Mouse (Mus musculus) midbrain, embryonic 15.5 days (tissue): ENCODE measurements at regions not wholly inside any gene's neighbourhood (a gene's known extent, or its start where the extent isn't known, plus 50 kb on each side); places are given as distances from the start of the nearest gene placed in this dataset.

Experiments
- ATAC-seq: fragments of 200-750 bp; cut with Nextera tagmentation; replicated peaks from 2 replicates; pipeline ENCODE4 v1.8.0; 2017; ENCODE audit warnings: moderate TSS enrichment
- H3K27ac ChIP-seq: fragments of 300-500 bp; sonication (generic); 2 replicates; pipeline ENCODE4 v1.5.1; 2015; ENCODE audit warnings: mild to moderate bottlenecking, inconsistent platforms
- H3K27me3 ChIP-seq: fragments of 300-500 bp; sonication (generic); replicated peaks from 2 replicates; pipeline ENCODE4 v1.6.1; 2015; ENCODE audit warnings: inconsistent platforms
- H3K36me3 ChIP-seq: fragments of 300-500 bp; sonication (generic); replicated peaks from 2 replicates; pipeline ENCODE4 v1.6.1; 2015; ENCODE audit warnings: inconsistent platforms
- H3K4me1 ChIP-seq: fragments of 300-500 bp; sonication (generic); 2 replicates; pipeline ENCODE4 v1.6.1; 2015; ENCODE audit warnings: inconsistent platforms
- H3K4me2 ChIP-seq: fragments of 300-500 bp; sonication (generic); 2 replicates; pipeline ENCODE4 v1.6.1; 2015; ENCODE audit warnings: inconsistent platforms, mild to moderate bottlenecking, moderate library complexity
- H3K4me3 ChIP-seq: fragments of 300-500 bp; sonication (generic); 2 replicates; pipeline ENCODE4 v1.5.1; 2015; ENCODE audit warnings: mild to moderate bottlenecking, inconsistent platforms
- H3K9ac ChIP-seq: fragments of 300-500 bp; sonication (generic); 2 replicates; pipeline ENCODE4 v1.6.1; 2015; ENCODE audit warnings: mild to moderate bottlenecking, inconsistent platforms
- H3K9me3 ChIP-seq: fragments of 300-500 bp; sonication (generic); 2 replicates; pipeline ENCODE4 v1.6.1; 2016; ENCODE audit warnings: inconsistent platforms
- WGBS: fragments of 180-500 bp; shearing (Covaris S2); methylation state at CpG from one replicate; pipeline ENCODE4 v1.1.7; 2015; ENCODE audit warnings: mixed read lengths; 5-methylcytosine and 5-hydroxymethylcytosine counted together

GRCm38 (mm10) chr3:42661956-42662355, 919.5 kb downstream of the D3Ertd751e start:
- Histone ChIP-seq H3K4me2 (no peak overlapping the region), H3K4me1 (no peaks in the 10 kb centered on the region), H3K9ac (no peak overlapping the region), H3K27me3 (no peaks in the 10 kb centered on the region), H3K4me3 (no peak overlapping the region), H3K9me3 (no peaks in the 10 kb centered on the region), H3K36me3 (no peaks in the 10 kb centered on the region), H3K27ac (no peak overlapping the region)
- no peak for ATAC-seq
- 88% methylated on average over 2 of the region's 2 CpGs for WGBS

- no peak overlapping the region for H3K27ac ChIP-seq
- no peak overlapping the region for H3K9ac ChIP-seq
- ATAC-seq = no peak
- no peak overlapping the region for H3K4me3 ChIP-seq
- no peaks in the 10 kb centered on the region for H3K4me1 ChIP-seq
- no peaks in the 10 kb centered on the region for H3K36me3 ChIP-seq
- no peaks in the 10 kb centered on the region for H3K27me3 ChIP-seq
- 93% methylated on average over 2 of the region's 2 CpGs for WGBS
- H3K9me3 ChIP-seq = no peaks in the 10 kb centered on the region
- H3K4me2 ChIP-seq = no peak overlapping the region
These were observed 934.4 kb downstream of the D3Ertd751e start for GRCm38 (mm10) chr3:42676668-42677398.

GRCm38 (mm10) chr3:42694726-42695125, 952.3 kb downstream of the D3Ertd751e start:
- no peaks in the 10 kb centered on the region for H3K27me3 ChIP-seq
- H3K4me1 ChIP-seq = no peaks in the 10 kb centered on the region
- H3K36me3 ChIP-seq = no peaks in the 10 kb centered on the region
- H3K9ac ChIP-seq = no peak overlapping the region
- WGBS = 55% methylated on average over 2 of the region's 2 CpGs
- ATAC-seq = 0 out of 2 replicates have a peak, but pooled peaks have one; percentile 37
- H3K4me2 ChIP-seq = no peak overlapping the region
- no peaks in the 10 kb centered on the region for H3K9me3 ChIP-seq
- H3K4me3 ChIP-seq = no peak overlapping the region
- no peak overlapping the region for H3K27ac ChIP-seq

GRCm38 (mm10) chr3:42738910-42739309, 996.5 kb downstream of the D3Ertd751e start:
- no peaks in the 10 kb centered on the region for H3K36me3 ChIP-seq
- WGBS = 34% methylated on average over 1 of the region's 1 CpGs
- no peak for ATAC-seq
- no peak overlapping the region for H3K27ac ChIP-seq
- no peak overlapping the region for H3K9ac ChIP-seq
- no peak overlapping the region for H3K4me2 ChIP-seq
- H3K4me3 ChIP-seq = no peak overlapping the region
- no peaks in the 10 kb centered on the region for H3K27me3 ChIP-seq
- H3K9me3 ChIP-seq = no peaks in the 10 kb centered on the region
- H3K4me1 ChIP-seq = no peaks in the 10 kb centered on the region

GRCm38 (mm10) chr3:42753130-42753529, 1010.7 kb downstream of the D3Ertd751e start:
- ATAC-seq = peak; percentile 69; the same call in 1 of the 2 replicates
- no peaks in the 10 kb centered on the region for H3K36me3 ChIP-seq
- H3K27ac ChIP-seq = no peak overlapping the region
- H3K4me3 ChIP-seq = no peak overlapping the region
- no peaks in the 10 kb centered on the region for H3K9me3 ChIP-seq
- no peaks in the 10 kb centered on the region for H3K4me1 ChIP-seq
- H3K4me2 ChIP-seq = no peak overlapping the region
- 72% methylated on average over 4 of the region's 4 CpGs for whole genome bisulfite sequencing
- no peaks in the 10 kb centered on the region for H3K27me3 ChIP-seq
- no peak overlapping the region for H3K9ac ChIP-seq

- ATAC-seq = no peak
- H3K4me2 ChIP-seq = no peak overlapping the region
- no peak overlapping the region for H3K9ac ChIP-seq
- H3K4me3 ChIP-seq = no peak overlapping the region
- H3K9me3 ChIP-seq = no peaks in the 10 kb centered on the region
- no peak overlapping the region for H3K27ac ChIP-seq
- no peaks in the 10 kb centered on the region for H3K27me3 ChIP-seq
- no peaks in the 10 kb centered on the region for H3K36me3 ChIP-seq
- no peaks in the 10 kb centered on the region for H3K4me1 ChIP-seq
These were observed 1014.9 kb downstream of the D3Ertd751e start for GRCm38 (mm10) chr3:42757335-42757734.

GRCm38 (mm10) chr3:42757830-42758385, 1015.5 kb downstream of the D3Ertd751e start:
- no peak overlapping the region for H3K27ac ChIP-seq
- 47% methylated on average over 1 of the region's 1 CpGs for WGBS

GRCm38 (mm10) chr3:42762205-42762604, 1019.8 kb downstream of the D3Ertd751e start:
- H3K4me3 ChIP-seq = no peak overlapping the region
- H3K27me3 ChIP-seq = no peaks in the 10 kb centered on the region
- no peaks in the 10 kb centered on the region for H3K9me3 ChIP-seq
- H3K4me2 ChIP-seq = no peak overlapping the region
- H3K27ac ChIP-seq = no peak overlapping the region
- no peaks in the 10 kb centered on the region for H3K4me1 ChIP-seq
- no peaks in the 10 kb centered on the region for H3K36me3 ChIP-seq
- 0 out of 2 replicates have a peak, but pooled peaks have one; percentile 58 for ATAC-seq
- H3K9ac ChIP-seq = no peak overlapping the region

More at GRCm38 (mm10) chr3:42757830-42758385, 1015.5 kb downstream of the D3Ertd751e start:
- Histone ChIP-seq H3K27me3 (no peaks in the 10 kb centered on the region), H3K9me3 (no peaks in the 10 kb centered on the region), H3K4me1 (no peaks in the 10 kb centered on the region), H3K4me2 (no peak overlapping the region), H3K4me3 (no peak overlapping the region), H3K9ac (no peak overlapping the region), H3K36me3 (no peaks in the 10 kb centered on the region)
- no peak for ATAC-seq

- Histone ChIP-seq H3K27ac (no peak overlapping the region), H3K4me3 (no peak overlapping the region), H3K4me1 (no peaks in the 10 kb centered on the region), H3K9ac (no peak overlapping the region), H3K36me3 (no peaks in the 10 kb centered on the region), H3K4me2 (no peak overlapping the region), H3K9me3 (no peaks in the 10 kb centered on the region), H3K27me3 (no peaks in the 10 kb centered on the region)
- ATAC-seq = no peak
- 89% methylated on average over 3 of the region's 3 CpGs for WGBS
These were observed 1041.1 kb downstream of the D3Ertd751e start for GRCm38 (mm10) chr3:42783478-42783877.

- no peak overlapping the region for H3K9ac ChIP-seq
- WGBS = 88% methylated on average over 2 of the region's 2 CpGs
- no peak for ATAC-seq
- no peak overlapping the region for H3K27ac ChIP-seq
- H3K4me3 ChIP-seq = no peak overlapping the region
- no peak overlapping the region for H3K4me2 ChIP-seq
- H3K9me3 ChIP-seq = no peaks in the 10 kb centered on the region
- no peaks in the 10 kb centered on the region for H3K27me3 ChIP-seq
- no peaks in the 10 kb centered on the region for H3K36me3 ChIP-seq
- no peaks in the 10 kb centered on the region for H3K4me1 ChIP-seq
These were observed 1041.8 kb downstream of the D3Ertd751e start for GRCm38 (mm10) chr3:42784203-42784602.

- no peak overlapping the region for H3K4me3 ChIP-seq
- H3K27me3 ChIP-seq = no peaks in the 10 kb centered on the region
- H3K9me3 ChIP-seq = no peaks in the 10 kb centered on the region
- H3K4me1 ChIP-seq = no peaks in the 10 kb centered on the region
- no peak overlapping the region for H3K4me2 ChIP-seq
- H3K27ac ChIP-seq = no peak overlapping the region
- H3K36me3 ChIP-seq = no peaks in the 10 kb centered on the region
- H3K9ac ChIP-seq = no peak overlapping the region
- ATAC-seq = no peak
These were observed 1048.0 kb downstream of the D3Ertd751e start for GRCm38 (mm10) chr3:42790415-42790814.

- ATAC-seq = peak; percentile 63; the same call in 1 of the 2 replicates
- Histone ChIP-seq H3K36me3 (no peaks in the 10 kb centered on the region), H3K4me3 (no peak overlapping the region), H3K27me3 (no peaks in the 10 kb centered on the region), H3K4me1 (no peaks in the 10 kb centered on the region), H3K9me3 (no peaks in the 10 kb centered on the region), H3K4me2 (no peak overlapping the region), H3K27ac (no peak overlapping the region), H3K9ac (no peak overlapping the region)
These were observed 1049.5 kb downstream of the D3Ertd751e start for GRCm38 (mm10) chr3:42791878-42792277.

- no peaks in the 10 kb centered on the region for H3K4me1 ChIP-seq
- H3K9ac ChIP-seq = no peak overlapping the region
- peak; percentile 52; the same call in 1 of the 2 replicates for ATAC-seq
- WGBS = 35% methylated on average over 1 of the region's 1 CpGs
- no peaks in the 10 kb centered on the region for H3K9me3 ChIP-seq
- no peak overlapping the region for H3K4me2 ChIP-seq
- no peak overlapping the region for H3K27ac ChIP-seq
- no peaks in the 10 kb centered on the region for H3K36me3 ChIP-seq
- H3K4me3 ChIP-seq = no peak overlapping the region
- H3K27me3 ChIP-seq = no peaks in the 10 kb centered on the region
These were observed 1088.0 kb downstream of the D3Ertd751e start for GRCm38 (mm10) chr3:42830456-42830855.
